Mouse (Mus musculus): ENCODE measurements around the gene Ralgapa1. TPM values are rescaled to one million over a fixed set of nuclear protein-coding genes. Genes with fewer than 3 reads are reported as not detected.
"Not testable (repeated sequence)": the region's sequence is repeated elsewhere in the genome, so short reads cannot be mapped to it uniquely, and the experiment has no call there.

Gene Ralgapa1
- total RNA-seq, 2 experiments from 2014 or later = 117 to 126 TPM

DNA sequence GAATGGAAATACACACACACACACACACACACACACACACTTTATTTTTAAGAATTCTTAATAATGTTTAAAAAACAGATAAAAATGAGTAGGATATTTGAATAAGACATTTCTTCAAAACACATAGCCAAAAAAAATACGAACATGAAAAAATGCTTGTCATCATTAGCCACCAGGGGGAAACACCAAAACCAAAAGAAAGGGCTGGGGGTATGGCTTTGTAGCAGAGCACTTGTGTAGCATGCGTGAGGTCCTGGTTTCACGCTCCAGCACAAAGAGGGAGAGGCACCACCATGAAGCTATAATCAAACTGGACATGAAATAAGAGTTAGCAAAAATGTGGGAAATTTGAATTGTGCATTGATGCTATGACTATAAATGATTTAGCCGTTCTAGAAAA is 19.8 kb downstream of the Ralgapa1 start:
- no peak for DNase-seq (ENCODE audit: low spot score in 2 of 2)

DNA sequence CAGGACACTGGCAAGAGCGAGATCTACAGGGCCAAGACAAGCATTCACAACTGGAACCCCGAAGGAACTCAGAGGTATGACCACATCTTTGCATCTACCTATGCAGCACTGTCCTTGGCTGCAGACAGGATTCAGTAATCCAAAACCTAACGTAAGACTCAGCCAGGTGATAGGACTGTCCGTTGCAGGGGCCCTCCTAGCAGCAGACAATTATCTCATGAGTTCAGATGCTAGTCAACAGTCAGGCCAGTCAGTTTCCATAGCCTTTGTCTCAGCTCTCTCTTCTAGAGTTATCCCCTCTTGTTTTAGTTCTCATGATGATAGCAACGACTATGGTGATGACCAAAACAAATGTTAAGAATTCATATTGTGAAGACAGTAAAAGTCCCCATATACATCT is 20.8 kb downstream of the Ralgapa1 start:
- no peak for DNase-seq (ENCODE audit: low spot score in 2 of 2)

DNA sequence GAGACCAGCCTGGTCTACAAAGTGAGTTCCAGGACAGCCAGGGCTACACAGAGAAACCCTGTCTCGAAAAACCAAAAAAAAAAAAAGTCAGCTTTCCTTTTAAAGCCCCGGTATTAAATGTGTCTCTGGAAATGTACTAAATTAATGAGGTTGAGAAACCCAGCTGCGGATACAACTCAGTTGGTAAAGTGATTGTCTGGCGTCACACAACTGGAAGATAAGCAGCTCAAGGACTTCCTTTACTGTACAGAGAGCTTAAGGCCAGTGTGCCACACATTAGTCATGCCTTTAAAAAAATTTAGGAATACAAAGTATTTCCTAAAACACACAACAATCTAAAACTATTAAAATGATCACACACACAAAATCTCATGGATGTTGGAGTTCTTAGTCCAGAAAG is 22.2 kb downstream of the Ralgapa1 start:
- DNase-seq (ENCODE audit: low spot score in 2 of 2) = no peak

DNA sequence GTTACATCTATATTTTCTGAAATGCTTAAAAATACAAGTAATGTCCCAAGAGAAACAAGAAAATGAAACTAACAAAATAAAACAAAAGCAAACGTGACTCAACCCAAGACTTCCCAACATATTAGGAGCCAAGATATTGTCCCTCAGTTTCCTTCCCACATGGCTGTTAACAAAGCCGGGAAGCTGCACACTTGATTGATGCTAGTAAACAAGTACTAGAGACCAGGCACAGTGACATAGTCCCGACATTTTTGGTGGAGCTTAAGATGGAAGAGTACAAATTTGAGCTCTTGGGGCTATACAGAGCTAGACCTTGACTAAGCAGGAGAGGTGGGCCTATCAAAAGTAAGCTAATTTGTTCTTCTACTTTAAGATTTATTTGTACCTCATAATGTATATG is 23.9 kb downstream of the Ralgapa1 start:
- DNase-seq (ENCODE audit: low spot score in 2 of 2) = no peak

DNA sequence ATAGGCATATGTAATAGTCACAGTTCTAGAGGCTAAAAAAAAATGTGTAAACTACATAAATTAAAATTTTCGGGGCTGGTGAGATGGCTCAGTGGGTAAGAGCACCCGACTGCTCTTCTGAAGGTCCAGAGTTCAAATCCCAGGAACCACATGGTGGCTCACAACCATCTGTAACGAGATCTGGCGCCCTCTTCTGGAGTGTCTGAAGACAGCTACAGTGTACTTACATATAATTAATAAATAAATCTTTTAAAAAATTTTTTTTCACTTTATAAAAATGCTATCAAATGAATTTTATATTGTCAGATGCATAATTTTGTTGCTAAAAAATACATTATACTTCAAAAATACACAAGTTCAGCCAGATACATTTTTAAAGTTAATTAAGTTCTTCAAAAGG is 26.5 kb downstream of the Ralgapa1 start:
- DNase-seq (ENCODE audit: low spot score in 2 of 2) = not testable (repeated sequence)

DNA sequence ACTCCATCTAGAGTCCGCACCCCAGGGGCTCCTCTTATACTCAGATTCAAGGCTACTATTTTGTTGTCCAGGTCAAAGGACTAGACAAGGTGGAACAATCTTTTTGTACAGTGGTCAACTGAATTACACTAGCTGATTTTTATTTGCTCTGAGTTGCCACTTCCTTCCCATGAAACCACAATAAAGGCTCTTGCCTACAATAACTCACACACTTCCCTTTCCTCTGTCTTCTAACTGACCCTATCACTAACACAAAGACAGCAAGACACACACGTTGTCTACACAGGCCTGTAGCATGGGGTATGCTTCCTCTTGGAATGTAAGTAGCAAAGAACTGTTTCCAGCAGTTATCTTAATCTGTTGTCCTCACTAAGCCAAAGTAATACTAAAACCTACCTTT is 35.7 kb downstream of the Ralgapa1 start:
- no peak for DNase-seq (ENCODE audit: low spot score in 2 of 2)

DNA sequence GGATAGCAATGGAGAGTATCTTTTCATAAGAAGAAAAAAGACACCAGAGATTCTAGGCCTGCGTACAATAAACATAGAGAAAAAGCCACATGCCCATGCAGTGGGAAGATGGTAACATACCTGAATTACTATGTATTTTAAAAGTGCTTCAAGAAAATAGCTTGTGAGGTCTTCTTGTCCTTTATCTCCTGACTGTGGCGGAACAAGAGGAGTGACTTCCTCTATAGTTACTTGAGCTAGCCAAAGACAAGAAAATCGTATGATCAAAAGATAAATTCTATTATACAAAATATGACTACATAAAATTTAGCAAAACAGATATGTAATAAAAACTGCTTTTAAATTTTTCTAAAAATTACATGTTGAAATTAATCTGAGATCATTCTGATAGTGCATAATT is 38.3 kb downstream of the Ralgapa1 start:
- no peak for DNase-seq (ENCODE audit: low spot score in 2 of 2)

DNA sequence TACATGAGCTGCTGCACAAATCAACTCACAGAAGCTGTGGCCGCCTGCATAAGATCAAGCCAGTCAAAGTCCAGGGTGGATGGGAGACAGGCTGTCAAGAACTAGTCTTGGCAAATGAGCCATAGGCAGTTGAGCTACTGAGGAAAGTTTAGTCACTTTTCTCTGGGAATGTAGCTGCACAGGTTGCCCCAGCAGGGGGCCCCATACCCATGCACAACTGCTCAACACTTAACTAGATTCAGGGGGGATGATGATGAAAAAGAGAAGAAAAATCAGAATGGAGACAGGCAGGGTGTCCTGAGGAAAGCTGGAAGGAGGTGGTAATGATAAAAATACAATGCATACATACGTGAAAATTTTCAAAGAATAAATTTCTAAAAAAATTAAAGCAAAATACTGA is 42.7 kb downstream of the Ralgapa1 start:
- DNase-seq (ENCODE audit: low spot score in 2 of 2) = peak in 1 of 2 experiments; percentile 41

DNA sequence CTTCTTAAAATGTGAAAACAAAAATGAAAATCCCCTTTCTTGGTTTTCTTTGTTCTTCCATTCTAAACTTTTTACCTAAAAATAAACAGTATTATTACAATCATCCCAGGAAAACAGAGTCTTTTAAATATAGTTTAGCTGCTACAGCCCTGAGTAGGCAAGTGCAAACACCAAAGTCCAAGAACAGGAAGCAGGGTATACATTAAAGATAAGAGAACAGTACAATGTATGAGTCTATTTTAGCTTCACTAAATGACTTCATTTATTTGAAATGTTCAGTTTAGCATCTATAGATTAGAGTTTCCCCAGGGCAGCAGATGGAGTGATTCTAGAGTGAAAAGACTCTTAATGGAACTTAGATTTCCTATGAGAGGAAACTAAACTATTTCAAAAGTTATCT is 43.6 kb downstream of the Ralgapa1 start:
- no peak for DNase-seq (ENCODE audit: low spot score in 2 of 2)

DNA sequence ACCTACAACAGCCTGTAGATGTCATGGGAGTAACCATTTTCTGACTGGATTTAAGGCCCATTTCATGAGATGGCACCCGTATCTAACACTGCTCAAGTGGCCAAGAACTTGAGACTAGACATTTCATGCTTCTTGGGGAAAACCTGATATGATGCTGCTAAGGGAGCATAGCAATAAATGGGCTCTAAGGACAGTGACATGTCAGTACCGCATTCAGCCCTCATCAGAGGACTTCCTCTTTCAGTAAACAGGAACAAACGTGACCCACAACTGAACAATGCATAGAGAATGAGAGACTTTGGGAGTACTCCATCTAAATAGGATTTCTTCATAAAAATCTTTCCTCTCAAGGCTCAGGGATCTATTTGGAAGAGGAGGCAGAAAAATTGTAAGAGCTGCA is 46.7 kb downstream of the Ralgapa1 start:
- DNase-seq (ENCODE audit: low spot score in 2 of 2) = no peak

DNA sequence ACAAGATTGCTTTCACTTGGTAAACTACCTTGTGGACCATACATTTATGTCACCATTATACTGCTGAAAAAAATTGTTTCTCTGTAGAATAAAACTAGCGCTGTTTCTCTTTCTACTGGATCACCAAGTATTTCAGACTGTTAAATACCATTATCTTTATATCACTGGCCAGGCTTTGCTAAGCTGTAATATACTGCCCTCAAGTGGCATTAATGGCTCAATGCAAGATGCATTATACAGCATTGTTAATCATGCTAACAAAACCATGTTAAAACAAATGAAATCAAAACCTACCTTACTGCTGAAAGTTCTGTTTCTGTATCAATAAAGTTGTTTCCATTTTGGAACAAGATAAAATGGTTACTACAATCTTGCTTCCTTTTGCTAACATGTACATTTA is 100.6 kb downstream of the Ralgapa1 start:
- DNase-seq (ENCODE audit: low spot score in 2 of 2) = peak in 1 of 2 experiments; percentile 46

DNA sequence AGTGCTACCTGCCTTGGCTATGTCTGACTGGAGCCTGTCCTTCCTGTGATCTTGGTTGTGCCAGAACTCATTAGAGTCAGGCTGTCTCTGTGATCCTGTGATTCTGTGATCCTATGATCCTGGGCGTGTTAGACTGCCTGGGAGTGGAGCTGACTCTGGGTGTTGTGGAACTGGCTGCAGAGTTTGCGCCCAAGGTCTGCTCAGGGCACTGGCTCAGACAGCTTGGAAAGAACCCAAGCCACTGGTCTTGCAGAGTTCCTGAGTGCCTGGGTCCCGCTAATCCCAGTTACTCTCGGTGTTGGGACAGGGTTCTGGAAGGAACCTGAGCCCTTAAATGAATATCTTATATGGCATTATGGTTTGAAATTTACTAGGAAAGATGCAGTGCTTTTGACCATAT is 115.1 kb downstream of the Ralgapa1 start:
- no peak for DNase-seq (ENCODE audit: low spot score in 2 of 2)

DNA sequence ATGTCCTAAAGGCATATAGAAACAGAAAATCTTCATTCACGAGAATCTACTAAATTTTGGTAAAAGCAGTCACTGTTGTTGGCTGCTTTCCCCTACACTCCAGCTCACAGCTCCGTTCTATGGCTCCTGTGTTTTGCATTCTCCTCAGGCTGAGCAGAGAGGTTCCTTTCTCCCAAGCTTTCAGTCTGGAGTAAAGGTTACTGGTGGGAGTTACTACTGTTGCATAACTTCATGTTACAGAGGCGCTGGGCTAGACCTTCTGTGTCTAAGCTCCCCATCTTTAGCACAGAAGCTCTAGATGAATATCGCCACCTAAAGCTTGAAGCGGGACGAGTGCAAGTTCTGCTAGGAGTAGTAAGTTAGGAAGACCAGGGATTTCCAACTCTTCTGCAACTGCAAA is 154.3 kb downstream of the Ralgapa1 start:
- DNase-seq (ENCODE audit: low spot score in 2 of 2) = peak; percentile 3 to 34

DNA sequence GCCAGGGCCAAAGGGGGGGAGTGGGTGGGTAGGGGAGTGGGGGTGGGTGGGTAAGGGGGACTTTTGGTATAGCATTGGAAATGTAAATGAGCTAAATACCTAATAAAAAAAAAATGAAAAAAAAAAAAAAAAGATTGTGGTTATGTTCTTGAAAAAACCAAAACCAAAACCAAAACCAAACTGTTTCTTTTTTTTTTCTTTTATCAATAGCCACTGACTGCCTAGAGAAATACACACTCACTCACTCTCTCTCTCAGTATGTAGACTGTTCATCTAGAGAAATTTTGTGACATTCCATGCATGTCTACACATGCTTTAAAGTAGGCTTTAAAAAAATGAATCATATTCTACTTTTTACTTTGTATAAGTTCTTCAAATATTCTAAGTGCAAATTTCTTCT is 157.8 kb downstream of the Ralgapa1 start:
- DNase-seq (ENCODE audit: low spot score in 2 of 2) = not testable (repeated sequence)

DNA sequence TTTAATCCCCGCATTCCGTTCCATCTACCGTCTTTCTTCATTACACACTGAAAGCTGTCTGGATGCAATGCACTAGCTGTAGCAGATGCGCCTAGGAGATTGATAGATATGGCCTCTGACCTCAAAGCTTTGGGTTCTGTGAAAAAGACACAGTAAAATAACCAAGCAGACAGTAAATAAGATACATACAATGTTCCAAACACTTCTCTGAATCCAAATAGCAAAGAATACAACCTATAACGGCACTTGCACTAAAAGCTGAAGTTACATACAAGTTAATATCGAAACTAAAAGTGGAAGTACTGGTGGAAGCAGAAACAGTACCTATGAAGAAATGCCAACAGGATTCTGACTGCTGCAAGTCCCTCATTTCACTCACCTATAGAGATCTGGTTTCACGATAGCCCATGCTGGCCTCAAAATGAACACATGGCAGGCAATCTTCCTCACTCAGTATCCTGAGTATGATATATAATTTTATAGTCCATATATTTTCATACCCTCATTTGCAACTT is 172.9 kb downstream of the Ralgapa1 start:
- DNase-seq (ENCODE audit: low spot score in 2 of 2) = no peak

DNA sequence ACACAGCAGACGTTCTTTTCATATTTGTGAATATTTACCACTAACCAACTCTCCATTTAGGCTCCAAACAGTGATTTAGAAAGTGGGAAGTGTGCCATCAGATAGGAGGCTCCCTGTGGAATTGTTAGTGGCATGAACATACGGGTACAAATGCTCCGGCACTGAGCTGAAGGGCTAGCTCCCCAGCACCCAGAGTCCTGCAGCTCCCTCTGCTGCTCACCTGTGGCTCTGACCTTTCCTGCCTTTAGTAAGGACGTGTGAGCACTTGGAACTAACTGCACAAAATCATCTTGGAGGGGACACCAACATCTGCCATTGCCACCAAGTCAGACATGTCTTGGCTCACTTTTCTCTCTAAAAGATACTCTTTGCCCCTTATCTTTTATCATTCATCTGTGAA is 194.3 kb downstream of the Ralgapa1 start:
- no peak for DNase-seq (ENCODE audit: low spot score in 2 of 2)

DNA sequence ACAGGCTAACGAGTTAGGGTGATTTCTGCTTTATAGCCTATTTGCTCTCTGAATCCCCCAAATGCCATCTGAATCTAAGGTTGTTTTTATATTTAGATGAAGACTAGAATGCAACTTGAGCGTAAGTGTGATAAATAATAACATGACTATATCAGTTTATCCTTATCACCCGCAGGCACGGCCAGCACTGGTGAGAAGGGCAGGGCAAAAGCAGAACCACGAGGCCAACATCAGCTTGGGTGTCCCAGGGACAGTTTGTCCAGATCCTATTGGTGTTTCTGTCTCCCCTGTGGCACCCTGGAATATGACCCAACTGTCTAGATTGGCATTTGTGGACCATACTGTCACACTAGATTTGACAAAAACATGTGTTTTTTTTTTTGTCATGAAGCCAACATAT is 197.7 kb downstream of the Ralgapa1 start:
- DNase-seq (ENCODE audit: low spot score in 2 of 2) = no peak

DNA sequence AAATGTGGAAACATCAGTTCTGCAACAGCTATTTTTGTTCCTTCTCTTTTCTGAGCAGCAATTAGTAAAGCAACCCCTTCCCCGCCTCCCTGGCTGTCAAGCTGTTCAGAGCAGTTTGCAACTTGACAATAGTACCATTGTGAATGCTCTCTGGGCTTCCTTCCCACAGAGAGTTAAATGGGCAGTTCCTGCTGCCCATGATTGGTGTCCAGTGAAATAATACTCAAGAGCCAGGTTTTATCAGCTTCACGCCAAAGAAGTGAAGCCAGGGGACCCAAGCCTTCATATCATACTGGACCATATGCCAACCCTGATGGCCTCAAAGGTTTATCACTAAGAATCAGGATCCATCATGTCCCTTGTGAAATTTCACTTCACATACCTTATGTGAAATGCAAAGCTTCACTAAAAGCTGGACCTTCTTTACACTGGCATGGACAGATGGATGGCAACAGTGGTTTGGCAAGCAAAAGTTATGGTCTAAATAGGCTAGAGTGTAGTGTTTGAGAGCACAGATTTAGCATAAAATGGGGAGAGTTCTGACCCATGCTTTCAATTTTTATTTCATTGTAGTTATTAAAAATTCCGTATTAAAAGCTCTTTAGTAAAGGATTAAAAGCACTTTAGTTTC is 198.2 kb downstream of the Ralgapa1 start:
- peak; percentile 44 to 56 for DNase-seq (ENCODE audit: low spot score in 2 of 2)

DNA sequence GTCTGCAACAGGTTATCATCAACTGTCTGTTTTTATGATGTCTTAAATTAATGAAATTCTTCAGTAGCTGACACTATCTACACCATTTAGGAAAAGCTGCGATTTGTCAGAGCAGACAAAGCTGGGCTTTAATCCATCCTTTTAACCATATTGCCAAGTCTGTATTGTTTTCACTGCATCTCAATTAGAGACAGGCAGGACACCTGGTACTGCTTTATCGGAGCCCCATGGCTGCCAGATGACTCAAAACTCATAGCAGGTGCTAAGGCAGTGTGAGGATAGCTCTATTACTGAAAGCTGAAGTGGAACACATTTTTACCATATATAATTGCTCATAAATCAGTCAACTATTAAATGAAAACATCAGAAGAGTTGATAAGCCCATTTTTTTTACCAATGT is 200.6 kb downstream of the Ralgapa1 start:
- peak; percentile 16 to 50 for DNase-seq (ENCODE audit: low spot score in 2 of 2)

DNA sequence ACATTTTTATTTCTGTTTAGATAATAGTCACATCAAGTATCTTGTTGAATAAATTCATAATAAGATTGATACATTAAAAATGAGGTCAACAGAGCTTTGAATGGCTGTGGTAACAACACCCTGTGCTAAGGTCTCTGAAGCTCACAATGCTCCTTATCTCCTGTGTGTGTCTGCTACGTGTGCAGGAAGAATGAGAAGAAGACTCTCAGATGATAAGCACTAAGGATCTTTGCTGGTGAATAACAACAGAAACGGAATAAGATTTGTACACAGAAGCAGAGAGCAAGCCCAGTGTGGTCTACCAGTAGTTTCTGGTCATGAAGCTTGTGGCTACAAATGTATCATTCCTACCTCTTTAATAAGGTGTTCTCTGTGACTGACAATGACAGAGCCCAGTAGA is 210.2 kb downstream of the Ralgapa1 start:
- DNase-seq (ENCODE audit: low spot score in 2 of 2) = no peak

DNA sequence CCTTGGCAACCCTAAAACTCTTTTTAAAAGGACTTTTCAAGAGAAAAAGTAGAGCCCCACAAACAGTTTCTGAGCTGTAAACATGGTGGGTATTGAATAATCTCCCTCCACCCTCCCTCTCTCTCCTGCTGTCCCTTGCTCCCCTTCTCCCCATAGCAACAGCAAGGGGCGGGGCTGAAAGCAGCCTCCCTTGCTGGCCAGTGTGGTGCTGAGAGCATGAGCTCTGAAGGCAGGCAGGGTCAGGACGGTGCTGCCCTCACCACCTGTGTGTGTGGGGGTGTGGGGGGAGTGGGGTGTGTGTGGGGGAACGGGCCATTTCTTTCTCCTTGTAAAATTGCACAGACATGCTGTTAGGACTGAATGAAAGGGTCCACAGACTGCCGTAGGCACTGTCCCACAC is 213.1 kb downstream of the Ralgapa1 start:
- no peak for DNase-seq (ENCODE audit: low spot score in 2 of 2)

DNA sequence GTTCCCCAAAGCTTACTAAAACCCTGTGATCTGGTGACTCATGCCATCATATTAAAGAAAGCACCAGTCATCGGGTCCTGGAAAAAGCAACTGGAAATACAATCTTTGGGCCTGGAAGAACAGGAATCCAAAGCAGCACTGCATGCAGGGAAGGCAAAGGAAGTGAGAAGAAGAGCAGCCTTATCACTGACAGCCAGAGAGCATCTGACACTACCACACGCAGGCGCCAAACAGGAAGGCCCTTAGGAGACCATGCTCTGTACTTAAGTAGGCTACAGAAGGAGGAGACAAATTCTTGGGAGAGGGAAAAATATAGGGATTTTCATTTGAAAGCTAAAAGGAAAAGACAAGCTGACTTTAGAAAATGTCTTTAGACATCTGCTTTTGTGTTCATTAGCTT is 216.6 kb downstream of the Ralgapa1 start:
- DNase-seq (ENCODE audit: low spot score in 2 of 2) = no peak

DNA sequence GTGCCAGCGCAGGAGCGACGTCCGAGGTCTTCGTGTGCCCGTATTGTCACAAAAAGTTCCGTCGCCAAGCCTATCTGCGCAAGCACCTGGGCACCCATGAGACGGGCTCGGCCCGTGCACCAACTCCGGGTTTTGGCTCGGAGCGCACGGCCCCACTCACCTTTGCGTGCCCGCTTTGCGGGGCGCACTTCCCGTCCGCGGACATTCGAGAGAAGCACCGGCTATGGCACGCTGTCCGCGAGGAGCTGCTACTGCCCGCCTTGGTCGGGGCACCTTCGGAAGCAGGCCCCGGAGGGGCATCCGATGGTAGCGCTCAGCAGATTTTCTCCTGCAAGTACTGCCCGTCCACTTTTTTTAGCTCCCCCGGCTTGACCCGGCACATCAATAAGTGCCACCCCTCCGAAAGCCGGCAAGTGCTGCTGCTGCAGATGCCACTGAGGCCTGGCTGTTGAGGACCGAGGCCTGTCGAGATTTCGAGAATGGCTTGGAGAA is 220.4 kb downstream of the Ralgapa1 start:
- no peak for DNase-seq (ENCODE audit: low spot score in 2 of 2)
